8 mouse cellular contexts compared by ENCODE assay signal in the genomic region with DNA sequence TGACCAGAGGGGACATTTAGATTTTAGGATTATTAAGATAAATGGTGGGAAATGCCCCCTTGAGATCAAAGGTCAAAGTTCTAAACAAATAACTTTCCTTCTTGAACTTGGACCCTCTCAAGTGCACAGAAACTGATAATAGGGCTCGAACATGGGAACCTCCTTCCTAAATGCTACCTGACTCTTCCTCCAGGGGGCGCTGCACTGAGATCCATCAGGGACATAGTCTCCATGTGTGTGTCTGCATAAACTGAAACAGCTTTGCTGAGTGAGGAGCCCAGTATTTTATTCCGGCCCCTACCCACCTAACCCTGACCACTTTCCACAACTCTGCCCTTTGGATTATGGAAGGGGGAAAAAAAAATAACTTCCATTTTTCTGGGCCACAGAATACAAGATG.
DNase-seq lines count a peak whose midpoint lies in the region; ATAC-seq and TF ChIP-seq lines count a peak whose summit lies in the region.

No protein-coding gene starts in this region.

- H3K27ac ChIP-seq in layer of hippocampus, adult 2 months = no peak overlapping the region
- H3K27ac ChIP-seq in liver, postnatal 0 days (ENCODE audit: low read depth) = no peak overlapping the region

- no peak for TF ChIP-seq EP300 in liver, postnatal 0 days (IDR thresholded peaks at IDR 0.05; ENCODE audit: low read depth)

- H3K9me3 ChIP-seq in liver, postnatal 0 days (ENCODE audit: low read length) = no peaks in the 10 kb centered on the region

- no peak overlapping the region for H3K4me2 ChIP-seq in liver, postnatal 0 days (ENCODE audit: low read depth, low read length)

- 46% methylated on average over 3 of the region's 3 CpGs for WGBS in liver, postnatal 0 days (ENCODE audit: insufficient replicate concordance)

- H3K27me3 ChIP-seq in liver, postnatal 0 days (ENCODE audit: insufficient read depth, low read length) = no peaks in the 10 kb centered on the region

- no peak overlapping the region for H3K9ac ChIP-seq in liver, postnatal 0 days (replicated peaks)

- no peaks in the 10 kb centered on the region for H3K36me3 ChIP-seq in liver, postnatal 0 days (replicated peaks; ENCODE audit: insufficient read depth, low read length)

- peak; percentile 78 for TF ChIP-seq CTCF in layer of hippocampus, adult 2 months (conservative IDR thresholded peaks at IDR 0.05)
- TF ChIP-seq CTCF in liver, postnatal 0 days (IDR thresholded peaks at IDR 0.05; ENCODE audit: low read depth) = peak; percentile 72

- no peaks in the 10 kb centered on the region for H3K4me1 ChIP-seq in liver, postnatal 0 days (ENCODE audit: insufficient read depth)

- peak; percentile 4 to 9 for DNase-seq in cerebellum, adult 18-20 months
- DNase-seq in cerebellum, adult 9-11 months = no peak
- peak in 1 of 2 experiments; percentile 18 for DNase-seq in layer of hippocampus, adult 2 months (ENCODE audit: low spot score in 2 of 2)
- DNase-seq in layer of hippocampus, adult 9-10 months (ENCODE audit: low spot score) = no peak
- DNase-seq in adrenal gland, postnatal 10 days = peak; percentile 50
- DNase-seq in liver, postnatal 0 days = peak; percentile 52
- DNase-seq in right cerebral cortex, postnatal 10 days (ENCODE audit: low spot score in 2 of 2) = no peak

- H3K4me3 ChIP-seq in layer of hippocampus, adult 2 months = no peak overlapping the region
- H3K4me3 ChIP-seq in liver, postnatal 0 days (ENCODE audit: low read depth, low read length) = no peak overlapping the region

- no peak for ATAC-seq in liver, postnatal 0 days
- no peak for ATAC-seq in megakaryocyte-erythroid progenitor cell, adult 5-6 weeks (replicated peaks; ENCODE audit: low FRiP score, low TSS enrichment, poor library complexity, severe bottlenecking)

Comparison
In these comparisons a context has a peak if more than half of its experiments do, and no peak if none do; other contexts are left out.
1. DNase-seq: peak in cerebellum, adult 18-20 months (2 of 2), adrenal gland, postnatal 10 days (single experiment) and liver, postnatal 0 days (single experiment); none in cerebellum, adult 9-11 months (single experiment), layer of hippocampus, adult 9-10 months (single experiment) and right cerebral cortex, postnatal 10 days (0 of 2).